Mouse (Mus musculus) neural tube, embryonic 12.5 days (tissue): ENCODE results near the gene Gm20835. TPM values are rescaled to one million over a fixed set of nuclear protein-coding genes. Genes with fewer than 3 reads are reported as not detected.
"Not testable (repeated sequence)": the region's sequence is repeated elsewhere in the genome, so short reads cannot be mapped to it uniquely, and the experiment has no call there.

ENCODE experiments used
- ATAC-seq: fragments of 200-750 bp; cut with Nextera tagmentation; 2 replicates; pipeline ENCODE4 v1.8.0; 2017; ENCODE audit warnings: low read depth, mild to moderate bottlenecking, moderate TSS enrichment, moderate library complexity; ENCODE audit not compliant: low FRiP score
- H3K27ac ChIP-seq: fragments of 300-500 bp; sonication (generic); 2 replicates; pipeline ENCODE4 v1.5.1; 2016
- H3K27me3 ChIP-seq: fragments of 300-500 bp; sonication (generic); replicated peaks from 2 replicates; pipeline ENCODE4 v1.6.1; 2016; ENCODE audit warnings: mild to moderate bottlenecking
- H3K36me3 ChIP-seq: fragments of 300-500 bp; sonication (generic); 2 replicates; pipeline ENCODE4 v1.6.1; 2016; ENCODE audit warnings: mild to moderate bottlenecking
- H3K4me1 ChIP-seq: fragments of 300-500 bp; sonication (generic); 2 replicates; pipeline ENCODE4 v1.6.1; 2016
- H3K4me2 ChIP-seq: fragments of 300-500 bp; sonication (generic); replicated peaks from 2 replicates; pipeline ENCODE4 v1.6.1; 2016; ENCODE audit warnings: mild to moderate bottlenecking
- H3K4me3 ChIP-seq: fragments of 300-500 bp; sonication (generic); 2 replicates; pipeline ENCODE4 v1.5.1; 2016
- H3K9ac ChIP-seq: fragments of 300-500 bp; sonication (generic); 2 replicates; pipeline ENCODE4 v1.6.1; 2016; ENCODE audit warnings: mild to moderate bottlenecking
- H3K9me3 ChIP-seq: fragments of 300-500 bp; sonication (generic); 2 replicates; pipeline ENCODE4 v1.6.1; 2016; ENCODE audit warnings: mild to moderate bottlenecking
- WGBS: fragments of 180-500 bp; shearing (Covaris S2); methylation state at CpG from one replicate; pipeline ENCODE4 v1.1.7; 2016; 5-methylcytosine and 5-hydroxymethylcytosine counted together
- polyA plus RNA-seq: library from polyadenylated mRNA; unstranded; fragments of >200 nt; fragmentation: Nextera tagmentation; extraction: Ambion mirVana; gene quantifications from 2 replicates; pipeline ENCODE4 v1.2.1, GENCODE M21; 2016

The Gm20835 gene
- not detected in 2 replicates for polyA plus RNA-seq

- not testable (repeated sequence) for H3K4me3 ChIP-seq, H3K9ac ChIP-seq, H3K4me1 ChIP-seq, H3K9me3 ChIP-seq, H3K27me3 ChIP-seq, ATAC-seq, H3K27ac ChIP-seq, H3K36me3 ChIP-seq, H3K4me2 ChIP-seq
- no CpG with 5 or more reads among the region's 6 CpGs for whole genome bisulfite sequencing
Measured at GRCm38 (mm10) chrY:36735190-36735589, at the start of gene Gm20835. Gm20835 (minus strand) TSS chrY:36735290.
